Mouse (Mus musculus): Measurements from ENCODE around the gene Agrn.
"Not testable (repeated sequence)": the region's sequence is repeated elsewhere in the genome, so short reads cannot be mapped to it uniquely, and the experiment has no call there.

Gene Agrn

GRCm38 (mm10) chr4:156168611-156169010 lies 28.7 kb downstream of the Agrn start:
- in situ Hi-C loops (cut with MboI; ENCODE audit: unreplicated experiment in 2 of 2) = no loop called here

GRCm38 (mm10) chr4:156166477-156166876 lies 30.8 kb downstream of the Agrn start:
- in situ Hi-C loops (cut with MboI; ENCODE audit: unreplicated experiment in 2 of 2) = no loop called here

- in situ Hi-C loops (cut with MboI; ENCODE audit: unreplicated experiment in 2 of 2) = no loop called here
These were observed 42.5 kb downstream of the Agrn start for GRCm38 (mm10) chr4:156154771-156155170.

GRCm38 (mm10) chr4:156150887-156151286 lies 46.4 kb downstream of the Agrn start:
- in situ Hi-C loops (cut with MboI; ENCODE audit: unreplicated experiment in 2 of 2) = not testable (repeated sequence)

- in situ Hi-C loops (cut with MboI; ENCODE audit: unreplicated experiment in 2 of 2) = no loop called here
These were observed 60.8 kb downstream of the Agrn start for GRCm38 (mm10) chr4:156136285-156137100.

GRCm38 (mm10) chr4:156135801-156136200 lies 61.5 kb downstream of the Agrn start:
- in situ Hi-C loops (cut with MboI; ENCODE audit: unreplicated experiment in 2 of 2) = no loop called here

GRCm38 (mm10) chr4:156135112-156135511 lies 62.2 kb downstream of the Agrn start:
- in situ Hi-C loops (cut with MboI; ENCODE audit: unreplicated experiment in 2 of 2) = no loop called here

GRCm38 (mm10) chr4:156133943-156134605 lies 63.2 kb downstream of the Agrn start:
- in situ Hi-C loops (cut with MboI; ENCODE audit: unreplicated experiment in 2 of 2) = no loop called here

- in situ Hi-C loops (cut with MboI; ENCODE audit: unreplicated experiment in 2 of 2) = no loop called here
These were observed 64.0 kb downstream of the Agrn start for GRCm38 (mm10) chr4:156133334-156133733.

GRCm38 (mm10) chr4:156130940-156131339 lies 66.3 kb downstream of the Agrn start:
- in situ Hi-C loops (cut with MboI; ENCODE audit: unreplicated experiment in 2 of 2) = no loop called here

- in situ Hi-C loops (cut with MboI; ENCODE audit: unreplicated experiment in 2 of 2) = no loop called here
These were observed 66.9 kb downstream of the Agrn start, which contains the start of gene Rnf223 for GRCm38 (mm10) chr4:156130436-156130835. Gene Rnf223, plus strand, starts transcription at chr4:156130513.

- in situ Hi-C loops (cut with MboI; ENCODE audit: unreplicated experiment in 2 of 2) = loop anchor here in 1 of 2 experiments (5.0 kb wide), 1 partner anchor 59 kb away; no protein-coding TSS in a partner anchor
These were observed 68.5 kb downstream of the Agrn start for GRCm38 (mm10) chr4:156128746-156129145.

GRCm38 (mm10) chr4:156126841-156127240 lies 70.4 kb downstream of the Agrn start:
- in situ Hi-C loops (cut with MboI; ENCODE audit: unreplicated experiment in 2 of 2) = loop anchor here in 1 of 2 experiments (5.0 kb wide), 1 partner anchor 60 kb away; no protein-coding TSS in a partner anchor

GRCm38 (mm10) chr4:156125393-156125792 lies 71.9 kb downstream of the Agrn start:
- in situ Hi-C loops (cut with MboI; ENCODE audit: unreplicated experiment in 2 of 2) = loop anchor here in 1 of 2 experiments (5.0 kb wide), 1 partner anchor 62 kb away; no protein-coding TSS in a partner anchor

GRCm38 (mm10) chr4:156124077-156124476 lies 73.2 kb downstream of the Agrn start:
- in situ Hi-C loops (cut with MboI; ENCODE audit: unreplicated experiment in 2 of 2) = no loop called here

All from v-Abl transformed pro-B cells (cell line).